Mouse (Mus musculus) hindlimb bud, embryonic 11.5 days (tissue): ENCODE results near the gene Gm17359.
"Not testable (repeated sequence)": the region's sequence is repeated elsewhere in the genome, so short reads cannot be mapped to it uniquely, and the experiment has no call there.

ENCODE experiments used
- DNase-seq: peaks from one replicate; pipeline ENCODE4 v3.0.0-alpha.2; 2012; ENCODE audit warnings: low read depth, low spot score; ENCODE audit errors: extremely low spot score

The Gm17359 gene

DNA sequence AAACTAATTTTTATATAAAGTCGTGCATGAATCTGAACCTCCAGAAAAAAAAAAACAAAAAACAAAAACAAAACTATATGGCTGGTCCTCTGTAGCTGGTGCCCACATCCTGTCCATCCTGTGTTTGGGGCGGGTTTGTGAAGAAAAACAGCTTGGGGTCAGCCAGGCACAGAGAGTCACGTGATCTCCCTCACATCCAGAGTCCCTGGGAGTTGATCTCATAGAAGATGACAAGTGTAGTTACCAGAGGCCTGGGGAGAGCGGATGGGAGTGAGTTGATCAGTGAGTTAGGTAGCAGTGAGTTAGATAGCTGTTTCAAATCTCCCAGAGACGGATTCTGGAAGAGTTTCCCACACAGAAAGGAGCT is 74.2 kb downstream of the Gm17359 start:
- DNase-seq, result no peak

DNA sequence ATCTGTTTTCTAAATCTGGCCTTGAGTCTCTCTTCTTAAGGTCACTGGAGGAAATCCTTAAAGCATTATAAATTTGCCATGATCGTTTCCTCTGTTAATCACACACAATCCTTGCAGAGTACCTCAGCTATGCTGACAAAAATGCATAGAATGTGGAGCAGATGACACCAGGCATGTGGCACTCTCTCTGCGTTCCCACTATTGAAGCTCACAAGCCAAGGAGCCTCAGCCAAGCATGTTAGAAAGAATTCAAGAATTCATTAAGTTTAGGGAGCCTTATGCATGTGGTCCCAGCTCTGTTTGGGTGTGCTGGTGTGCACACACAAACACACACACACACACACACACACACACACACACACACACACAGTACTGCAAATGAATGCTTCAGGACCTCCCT is 75.2 kb downstream of the Gm17359 start:
- no peak for DNase-seq

DNA sequence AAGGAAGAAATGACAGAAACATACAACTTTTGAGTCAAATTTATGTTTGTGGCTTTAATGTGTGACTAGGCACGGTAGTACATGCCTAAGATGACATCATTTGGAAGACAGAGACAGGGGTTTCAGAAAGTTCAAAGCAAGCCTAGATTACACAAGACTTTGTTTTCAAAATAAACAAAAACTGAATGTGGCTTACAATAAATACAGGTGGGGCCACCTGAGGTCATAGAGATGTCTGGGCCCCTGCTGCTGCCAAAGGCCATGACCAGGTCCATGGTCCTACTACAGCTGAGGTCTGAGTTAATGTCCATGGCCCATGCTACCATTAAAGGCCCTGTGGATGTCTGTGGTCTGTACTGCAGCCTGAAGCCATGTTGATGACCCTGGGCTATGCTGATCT is 77.0 kb downstream of the Gm17359 start:
- no peak for DNase-seq

DNA sequence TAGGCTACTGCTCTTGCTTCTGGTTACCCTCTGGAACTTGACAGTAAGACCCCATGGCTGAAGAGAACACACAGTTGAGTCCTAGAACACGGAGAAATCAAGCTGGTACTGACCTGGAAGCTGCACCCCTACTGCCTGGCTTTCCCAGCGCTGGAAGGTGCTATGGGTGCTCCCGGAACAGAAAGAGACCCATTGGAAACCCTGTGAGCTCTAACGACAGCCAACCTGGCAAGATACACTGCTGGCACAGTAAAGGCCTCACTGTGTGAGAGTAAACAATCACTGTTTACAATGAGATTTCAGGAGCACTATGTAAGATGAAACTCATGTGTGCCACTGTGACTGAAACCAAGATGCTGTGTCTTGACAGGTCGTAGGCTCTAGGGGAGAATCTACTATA is 78.6 kb downstream of the Gm17359 start:
- DNase-seq, result no peak

DNA sequence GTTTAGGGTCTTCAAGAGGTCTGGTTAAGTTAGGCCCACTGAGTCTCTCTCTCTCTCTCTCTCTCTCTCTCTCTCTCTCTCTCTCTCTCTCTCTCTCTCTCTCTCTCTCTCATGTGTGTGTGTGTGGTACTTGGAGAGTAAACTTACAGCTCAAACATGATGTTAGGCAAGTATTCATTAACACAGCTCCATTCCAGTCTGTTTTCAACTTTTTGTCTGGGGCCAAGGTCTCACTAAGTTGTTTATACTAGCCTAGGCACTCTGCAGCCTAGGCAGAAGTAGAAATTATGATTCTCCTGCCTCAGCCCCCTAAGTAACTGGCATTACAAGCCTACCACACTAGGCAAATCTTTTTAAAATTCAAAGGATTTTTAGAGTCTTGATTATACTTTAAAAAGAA is 79.5 kb downstream of the Gm17359 start:
- DNase-seq, result no peak

DNA sequence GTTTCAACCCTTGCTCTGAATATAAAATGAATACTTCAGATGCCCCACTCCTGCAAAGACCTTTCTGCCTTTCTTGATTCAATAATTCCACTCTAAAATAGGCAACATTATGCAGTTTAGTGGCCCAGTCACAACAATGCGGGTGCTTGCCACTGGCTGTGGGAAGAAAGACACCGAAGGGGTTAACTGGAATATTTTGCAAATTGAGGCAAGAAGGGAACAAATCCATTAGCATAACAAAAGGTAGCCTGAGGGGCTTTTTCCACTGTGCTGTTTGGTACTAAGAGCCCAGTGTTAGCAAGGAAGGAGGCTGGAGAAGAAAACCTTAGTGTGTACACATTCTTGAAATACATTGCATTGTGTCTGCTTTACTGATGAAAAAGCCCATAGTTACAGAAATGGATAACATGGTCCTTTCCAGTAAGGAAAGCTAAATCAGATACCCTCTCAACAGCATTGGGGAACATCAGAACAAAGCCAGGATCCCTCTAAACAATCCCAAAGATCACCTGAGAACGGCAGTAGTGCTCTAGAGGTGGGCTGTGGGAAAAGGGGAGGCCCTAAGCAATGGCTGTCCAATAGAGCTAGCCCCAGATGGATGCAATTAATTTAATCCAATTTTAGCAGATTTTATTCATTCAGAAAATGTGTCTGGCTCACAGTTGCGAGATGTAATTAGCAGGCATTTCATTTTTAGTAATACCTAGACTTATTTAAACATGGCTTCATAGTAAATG is 80.7 kb downstream of the Gm17359 start:
- no peak for DNase-seq

DNA sequence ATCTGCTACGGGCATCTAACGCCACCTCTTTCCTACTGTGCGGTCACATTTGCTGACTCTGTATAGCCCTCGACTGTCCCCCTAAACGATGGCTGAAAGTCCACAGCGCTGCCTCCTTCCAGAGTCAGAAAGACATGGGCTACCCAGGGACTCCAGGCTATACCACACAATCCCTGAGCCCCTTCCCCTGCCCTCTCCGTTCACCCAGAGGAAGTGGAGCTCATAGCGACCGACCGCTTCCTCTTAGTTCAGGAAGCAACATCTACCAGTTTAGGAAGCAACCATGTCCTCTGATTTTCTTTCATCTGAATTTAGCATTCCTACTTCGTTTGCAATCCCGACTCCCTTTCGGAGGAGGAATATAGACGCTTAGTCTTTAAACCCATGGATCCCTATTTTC is 82.5 kb downstream of the Gm17359 start:
- no peak for DNase-seq

DNA sequence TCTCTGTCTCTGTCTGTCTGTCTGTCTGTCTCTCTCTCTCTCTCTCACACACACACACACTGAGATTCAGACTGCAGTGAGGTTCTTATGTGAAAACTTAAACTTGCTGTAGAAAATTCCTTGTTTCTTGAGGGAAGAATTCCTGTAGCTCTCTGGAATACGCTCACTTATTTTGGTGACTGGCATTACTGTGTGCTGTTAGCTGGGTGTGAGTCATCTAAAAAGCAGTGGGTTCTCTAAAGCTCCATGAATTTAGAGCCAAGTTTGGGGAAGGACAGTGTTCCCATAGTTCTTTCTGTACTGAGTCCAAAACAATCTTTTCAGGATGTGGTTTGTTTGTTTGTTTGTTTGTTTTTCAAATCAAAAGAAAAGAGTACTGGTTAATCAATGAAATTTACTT is 89.0 kb downstream of the Gm17359 start:
- no peak for DNase-seq

DNA sequence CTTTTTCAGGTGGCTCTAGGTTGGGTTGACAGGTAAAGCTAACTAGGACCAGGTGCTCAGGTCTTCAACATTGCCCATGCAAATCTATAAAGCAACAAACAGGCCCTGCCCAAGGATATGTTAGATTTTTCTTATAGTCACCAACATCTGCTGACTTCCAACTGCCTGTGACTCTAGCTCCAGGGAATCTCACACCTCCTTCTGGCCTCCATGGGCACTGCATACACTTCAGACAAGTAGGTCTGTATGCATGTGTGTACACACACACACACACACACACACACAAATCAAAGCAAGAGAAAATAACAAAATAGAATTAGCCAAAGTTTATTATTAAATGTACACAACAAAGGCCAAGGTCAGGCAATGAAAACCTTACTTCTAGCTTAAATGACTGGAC is 97.1 kb downstream of the Gm17359 start:
- DNase-seq, result no peak

DNA sequence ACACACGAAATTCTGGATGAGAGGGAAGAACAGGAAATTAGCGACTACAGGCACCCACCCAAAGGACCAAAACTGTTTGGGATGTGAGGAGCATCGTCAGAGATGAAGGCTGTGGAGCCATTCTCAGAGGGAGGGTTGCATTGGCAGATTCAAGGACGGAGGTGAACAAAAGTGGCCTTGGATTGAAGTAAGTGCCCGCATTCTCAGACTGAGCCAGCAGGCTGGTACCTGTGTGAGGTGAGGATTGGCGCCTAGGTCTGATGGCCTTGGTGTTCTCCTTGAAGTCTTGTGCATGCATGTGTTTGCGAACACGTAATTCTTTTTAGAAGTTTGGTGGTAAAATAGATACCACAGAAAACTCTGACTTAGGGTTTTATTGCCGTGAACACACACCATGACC is 98.0 kb downstream of the Gm17359 start:
- DNase-seq, result no peak

DNA sequence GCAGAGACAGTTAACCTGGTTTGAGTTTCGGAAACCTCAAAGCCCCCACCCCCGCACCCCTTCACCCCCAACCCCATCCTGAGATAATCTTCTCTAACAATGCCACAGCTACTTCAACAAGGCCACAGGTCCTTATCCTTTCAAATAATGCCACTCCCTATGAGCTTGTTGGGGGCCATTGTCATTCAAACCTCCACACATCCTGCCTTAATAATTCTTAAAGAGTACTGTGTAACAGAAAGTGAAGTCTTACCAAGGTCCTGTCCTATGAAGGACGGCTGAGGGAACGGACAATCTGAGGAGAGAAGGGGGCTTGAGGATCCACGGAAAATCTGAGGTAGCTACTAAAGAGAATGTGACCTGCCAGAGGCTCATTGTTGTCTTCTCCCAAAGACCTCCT is 98.5 kb downstream of the Gm17359 start:
- DNase-seq, result no peak

DNA sequence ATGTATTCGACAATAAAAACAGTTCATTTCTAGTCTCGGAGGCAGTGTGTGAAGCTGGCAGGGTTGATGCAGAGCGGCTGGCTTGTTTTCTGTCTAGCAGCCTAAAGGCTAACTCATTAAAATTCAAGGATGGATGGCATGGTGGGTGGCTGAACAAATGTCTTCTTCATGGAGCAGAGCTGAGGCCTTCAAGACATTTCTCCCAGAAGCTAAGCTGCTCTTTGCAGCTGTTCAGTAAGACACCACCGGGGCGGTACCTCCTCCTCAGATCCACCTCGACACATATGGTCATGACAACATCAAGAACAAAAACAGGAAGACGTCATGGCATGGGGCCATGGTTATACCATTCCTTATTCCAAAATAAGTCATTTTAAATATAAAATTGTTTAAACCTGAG is 99.7 kb downstream of the Gm17359 start:
- no peak for DNase-seq

DNA sequence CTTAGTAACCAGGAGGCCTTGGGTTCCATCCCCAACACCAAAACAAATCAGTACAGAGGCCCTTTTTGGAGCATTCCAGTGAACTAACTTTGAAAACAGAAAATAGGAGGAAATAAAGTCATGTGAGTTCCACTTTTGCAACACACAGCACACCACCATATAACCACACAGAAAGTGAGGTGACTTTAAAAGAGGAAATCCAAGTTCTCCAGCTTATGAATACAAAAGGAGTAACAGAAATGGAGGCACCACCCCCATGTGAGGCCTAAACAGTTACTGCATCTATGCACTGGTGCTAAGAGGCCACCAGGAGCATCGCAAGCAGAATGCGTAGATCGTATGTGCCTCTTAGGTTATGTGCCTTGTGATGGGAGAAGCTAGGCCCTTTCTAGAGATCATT is 101.8 kb downstream of the Gm17359 start:
- no peak for DNase-seq

DNA sequence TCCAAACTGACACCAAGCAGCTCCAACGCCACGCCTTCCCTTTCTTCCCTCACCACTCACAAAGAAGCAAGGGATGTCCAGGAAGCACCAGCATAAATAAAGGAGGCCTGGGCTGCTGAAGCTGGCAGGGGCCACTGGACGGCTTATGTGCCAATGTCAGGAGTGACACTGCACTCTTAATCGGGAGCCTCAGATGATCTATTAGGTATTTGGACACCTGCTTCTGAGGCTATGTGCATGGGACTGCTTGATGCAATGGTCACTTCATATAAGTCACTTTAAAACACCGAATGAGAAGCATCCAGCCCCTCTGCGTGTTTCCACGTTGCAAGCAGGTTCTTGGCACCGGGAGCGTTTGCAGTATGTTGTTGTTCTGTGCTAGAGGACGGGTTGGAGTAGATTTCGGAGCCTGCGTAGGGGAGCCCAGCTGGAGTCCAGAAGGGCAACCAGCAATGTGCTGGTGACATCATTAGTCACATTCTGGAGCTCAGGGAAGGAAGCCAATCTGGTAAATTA is 104.6 kb downstream of the Gm17359 start:
- no peak for DNase-seq

DNA sequence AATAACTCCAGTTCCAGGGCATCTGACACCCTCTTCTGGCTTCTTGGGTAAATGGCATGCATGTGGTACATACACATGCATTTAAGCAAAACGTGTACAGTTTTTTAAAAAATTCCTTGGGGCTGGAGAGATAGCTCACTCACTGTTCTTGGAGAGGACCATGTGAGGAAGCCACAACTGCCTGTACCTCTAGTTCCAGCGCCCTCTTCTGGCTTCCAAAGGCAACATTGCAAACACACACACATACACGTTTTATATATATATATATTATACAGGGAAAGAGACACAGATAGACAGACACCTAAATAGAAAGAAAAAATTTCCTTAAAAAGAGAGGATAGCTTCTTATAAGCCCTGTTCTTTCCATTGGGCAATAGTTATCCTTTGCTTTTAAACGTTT is 107.4 kb downstream of the Gm17359 start:
- DNase-seq, result no peak

DNA sequence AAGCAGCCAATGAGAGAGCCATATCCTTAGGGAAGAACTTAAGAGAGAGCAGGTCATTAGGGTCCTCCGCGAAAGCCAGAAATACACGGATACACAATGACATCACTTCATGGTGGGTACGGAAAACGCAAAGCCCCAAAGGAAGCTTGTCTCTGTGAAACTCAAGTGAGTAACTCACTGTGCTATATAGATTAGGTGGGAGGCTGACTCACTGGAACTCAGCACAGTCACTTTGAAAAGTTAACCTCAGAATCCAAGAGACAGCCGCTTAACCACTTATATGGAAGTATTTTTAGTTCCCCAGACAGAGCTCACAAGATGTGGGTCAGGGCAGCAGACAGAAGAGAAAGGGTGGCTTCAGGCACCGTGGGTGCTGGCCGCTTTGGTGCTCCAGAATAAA is 108.6 kb downstream of the Gm17359 start:
- no peak for DNase-seq

DNA sequence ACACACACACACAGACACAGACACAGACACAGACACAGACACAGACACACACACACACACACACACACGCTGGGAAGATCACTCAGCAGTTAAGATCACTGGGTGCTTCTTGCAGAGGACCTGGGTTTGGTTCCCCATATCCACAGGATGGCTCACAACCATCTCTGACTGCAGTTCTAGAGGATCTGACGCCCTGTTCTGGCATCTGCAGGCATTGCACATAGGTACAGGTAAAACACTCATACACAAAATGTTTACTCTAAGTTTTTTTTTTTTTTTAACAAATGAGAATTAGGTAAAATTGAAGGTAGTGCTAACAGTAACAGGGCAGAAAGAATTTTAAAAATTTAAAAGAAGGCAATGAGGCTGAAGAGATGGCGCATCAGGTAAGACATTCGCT is 109.7 kb downstream of the Gm17359 start:
- DNase-seq, result no peak

DNA sequence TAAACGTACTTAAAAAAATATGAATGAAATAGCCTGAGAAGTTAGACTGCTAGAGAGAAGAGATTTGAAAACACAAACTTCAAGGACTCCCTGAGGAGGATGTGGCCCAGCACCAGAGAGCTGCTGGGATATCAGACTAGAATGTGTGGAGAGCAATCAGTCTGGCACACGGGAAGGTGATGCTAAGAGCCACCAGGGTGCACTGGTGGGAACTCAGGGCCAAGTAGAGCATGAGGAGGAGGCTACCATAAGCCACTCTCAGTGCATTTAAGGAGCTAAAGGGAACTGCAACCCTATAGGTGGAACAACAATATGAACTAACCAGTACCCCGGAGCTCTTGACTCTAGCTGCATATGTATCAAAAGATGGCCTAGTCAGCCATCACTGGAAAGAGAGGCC is 110.2 kb downstream of the Gm17359 start:
- not testable (repeated sequence) for DNase-seq

DNA sequence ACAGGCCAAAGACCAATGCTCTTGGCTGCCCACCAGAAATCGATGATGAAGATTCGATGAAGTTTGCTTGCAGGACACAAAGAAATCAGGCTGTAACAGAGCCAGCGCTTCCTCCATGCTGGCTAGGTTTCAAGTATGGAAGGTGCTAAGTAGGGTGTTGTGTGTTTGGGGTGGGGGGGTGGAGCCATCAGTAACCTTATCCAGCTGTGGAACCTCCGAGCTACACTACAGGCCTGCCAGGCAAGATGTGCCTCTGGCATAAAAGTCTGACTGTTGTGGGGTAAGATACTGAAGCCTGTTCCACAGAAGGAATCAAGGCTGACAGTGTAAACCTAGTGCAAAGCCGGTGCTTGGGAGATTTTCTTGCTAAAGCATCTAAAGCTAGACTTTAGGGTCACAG is 112.0 kb downstream of the Gm17359 start:
- no peak for DNase-seq

DNA sequence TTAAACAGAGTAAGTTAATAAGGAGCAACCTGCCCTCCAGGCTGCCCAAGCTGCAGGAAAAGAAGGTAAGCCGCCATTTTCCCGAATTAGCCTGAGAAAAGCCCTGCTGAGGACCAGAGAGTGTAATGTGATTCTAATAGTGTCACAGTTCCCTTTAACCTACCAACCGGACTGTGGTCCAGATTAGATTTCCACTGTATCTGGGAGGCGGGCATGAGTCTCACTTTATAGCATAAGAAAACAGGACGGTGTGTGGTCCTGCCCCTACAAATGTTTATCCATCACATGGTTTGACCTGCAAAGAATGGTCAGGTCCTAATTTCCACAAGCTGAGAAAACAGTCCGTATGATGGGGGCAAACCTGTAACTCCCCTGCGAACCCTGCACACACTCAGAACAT is 112.9 kb downstream of the Gm17359 start:
- no peak for DNase-seq

DNA sequence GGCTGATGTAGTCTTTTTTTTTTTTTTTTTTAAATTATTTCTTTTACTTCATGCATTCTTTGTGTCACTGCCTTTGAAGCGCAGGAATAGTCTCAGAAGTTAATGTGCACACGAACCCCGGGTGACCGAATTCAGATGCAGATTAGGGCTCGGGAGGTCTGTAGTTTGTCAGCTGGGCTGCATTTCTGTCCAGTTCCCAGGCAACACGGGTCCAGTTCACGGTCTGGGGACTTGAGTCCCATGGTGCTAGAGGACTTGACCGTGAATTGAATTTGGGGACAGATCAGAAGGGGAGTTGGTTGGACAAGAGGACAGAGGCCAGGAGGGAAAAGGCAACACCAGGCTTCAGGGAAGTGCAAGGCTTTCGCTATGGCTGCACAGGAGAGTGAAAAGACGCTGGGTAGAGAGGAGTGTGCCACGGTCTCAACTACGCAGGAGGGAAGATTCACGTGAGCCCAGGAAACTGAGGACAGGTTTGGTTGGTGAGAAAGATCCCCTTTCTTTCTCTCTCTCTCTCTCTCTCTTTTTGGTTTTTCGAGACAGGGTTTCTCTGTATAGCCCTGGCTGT is 116.3 kb downstream of the Gm17359 start:
- DNase-seq, result no peak

DNA sequence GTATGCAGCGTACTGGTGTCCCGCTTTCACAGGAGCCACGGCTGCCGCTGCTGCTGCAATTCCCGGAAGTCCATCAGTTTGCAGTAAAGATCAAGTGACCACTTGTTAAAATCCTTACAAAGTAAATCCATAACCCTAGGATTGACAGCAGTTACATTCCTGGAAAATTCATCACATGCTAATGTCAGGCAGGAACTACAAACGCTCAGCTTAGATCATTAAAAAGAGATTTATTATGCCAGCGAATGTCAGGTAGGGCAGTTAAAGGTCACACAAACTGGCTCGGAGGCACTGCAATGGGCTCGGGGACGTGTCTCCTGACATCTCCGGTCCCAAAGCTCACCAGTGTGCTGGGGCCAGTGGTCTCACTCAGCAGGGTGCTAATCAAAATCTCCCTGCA is 119.3 kb downstream of the Gm17359 start:
- peak; percentile 57 for DNase-seq

DNA sequence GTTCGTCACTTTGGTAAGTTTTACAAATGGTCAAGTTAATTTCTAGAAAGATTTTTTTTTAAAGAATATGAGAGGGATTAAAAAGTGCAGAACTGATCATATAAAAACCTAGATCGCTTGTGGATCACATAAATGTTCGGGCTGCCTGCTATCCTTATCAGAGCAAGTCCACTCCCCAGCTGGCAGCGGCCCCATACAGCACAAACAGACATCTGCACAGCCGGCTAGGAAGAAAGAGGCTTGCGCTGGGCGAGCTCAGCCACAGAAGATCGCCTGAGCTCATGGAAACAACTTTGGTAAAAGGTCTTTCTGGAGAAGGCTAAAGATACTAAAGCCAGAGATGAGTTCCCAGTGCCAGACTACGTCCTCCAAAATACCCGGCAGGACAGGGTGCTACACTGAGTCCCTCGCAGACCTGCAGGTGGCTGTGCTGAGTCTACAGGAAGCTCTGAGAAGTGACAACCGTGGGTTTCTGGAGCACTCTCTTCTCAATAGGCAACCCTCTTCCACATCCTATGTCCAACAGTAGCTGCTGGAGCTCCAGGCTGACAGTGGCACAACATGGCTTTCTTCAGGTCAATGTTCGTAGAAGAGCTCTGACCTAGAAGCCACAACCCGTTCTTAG is 122.3 kb downstream of the Gm17359 start:
- DNase-seq, result no peak
